Comparison of ENCODE assay signal across 25 mouse cellular contexts in genomic region chr1:170579476-170579875, GRCm38 (mm10). TPM values are rescaled to one million over a fixed set of nuclear protein-coding genes. Genes with fewer than 3 reads are reported as not detected.
DNase-seq lines count a peak whose midpoint lies in the region; ATAC-seq and TF ChIP-seq lines count a peak whose summit lies in the region.
"Had no signal": no experiment of that assay in that cellular context is flagged by ENCODE, and none has a peak within 500 bp of the region (broad histone marks: within the 10 kb centered on the region; RNA-seq: fewer than 3 reads in every experiment).

No protein-coding gene starts in this region.

- H3K36me3 ChIP-seq in kidney, embryonic 16.5 days (ENCODE audit: insufficient read depth, low read length): no peaks in the 10 kb centered on the region
- no peaks in the 10 kb centered on the region for H3K36me3 ChIP-seq in kidney, postnatal 0 days (ENCODE audit: insufficient read depth, low read length)
- no peaks in the 10 kb centered on the region for H3K36me3 ChIP-seq in liver, embryonic 15.5 days (replicated peaks)
- no peaks in the 10 kb centered on the region for H3K36me3 ChIP-seq in limb, embryonic 10.5 days
- no peaks in the 10 kb centered on the region for H3K36me3 ChIP-seq in hindbrain, embryonic 11.5 days (ENCODE audit: control insufficient read depth, insufficient read depth, low read length)
- H3K36me3 ChIP-seq: embryonic facial prominence, embryonic 15.5 days; limb, embryonic 12.5 days; lung, embryonic 15.5 days; midbrain, embryonic 15.5 days; neural tube, embryonic 12.5 days had no signal

- WGBS in kidney, embryonic 16.5 days: 88% methylated on average over 5 of the region's 5 CpGs
- WGBS in kidney, postnatal 0 days: 86% methylated on average over 5 of the region's 5 CpGs
- 77% methylated on average over 5 of the region's 5 CpGs for WGBS in liver, embryonic 15.5 days (ENCODE audit: insufficient replicate concordance)
- WGBS in limb, embryonic 10.5 days: 94% methylated on average over 5 of the region's 5 CpGs
- 96% methylated on average over 5 of the region's 5 CpGs for WGBS in hindbrain, embryonic 11.5 days

- no peak for ATAC-seq in kidney, embryonic 16.5 days (ENCODE audit: low FRiP score, low TSS enrichment)
- peak; percentile 49 for ATAC-seq in erythroid progenitor cell, adult 5-6 weeks (replicated peaks; ENCODE audit: low FRiP score, poor library complexity, severe bottlenecking)
- ATAC-seq in kidney, postnatal 0 days (replicated peaks; ENCODE audit: low FRiP score, low read depth): peak; percentile 61; the same call in 1 of the 2 replicates
- peak; percentile 29; the same call in 1 of the 2 replicates for ATAC-seq in liver, embryonic 15.5 days (ENCODE audit: insufficient read depth)
- ATAC-seq in hindbrain, embryonic 11.5 days (ENCODE audit: low FRiP score): no peak
- ATAC-seq: forebrain, embryonic 16.5 days; midbrain, embryonic 15.5 days had no signal

- H3K27ac ChIP-seq in kidney, embryonic 16.5 days (ENCODE audit: low read length): no peak overlapping the region
- no peak overlapping the region for H3K27ac ChIP-seq in kidney, postnatal 0 days
- H3K27ac ChIP-seq in liver, embryonic 15.5 days (replicated peaks): no peak overlapping the region
- H3K27ac ChIP-seq in limb, embryonic 10.5 days: no peak overlapping the region
- H3K27ac ChIP-seq in hindbrain, embryonic 11.5 days (ENCODE audit: low read depth, low read length): no peak overlapping the region
- H3K27ac ChIP-seq: embryonic facial prominence, embryonic 15.5 days; forebrain, embryonic 10.5 days; hindbrain, embryonic 14.5 days; limb, embryonic 12.5 days; lung, embryonic 15.5 days; midbrain, embryonic 15.5 days; neural tube, embryonic 12.5 days had no signal

- no peaks in the 10 kb centered on the region for H3K27me3 ChIP-seq in kidney, embryonic 16.5 days (ENCODE audit: insufficient read depth, low read length)
- no peaks in the 10 kb centered on the region for H3K27me3 ChIP-seq in kidney, postnatal 0 days (ENCODE audit: insufficient read depth, low read length)
- no peaks in the 10 kb centered on the region; the same call in 1 of the 2 replicates for H3K27me3 ChIP-seq in liver, embryonic 15.5 days
- no peaks in the 10 kb centered on the region for H3K27me3 ChIP-seq in limb, embryonic 10.5 days (ENCODE audit: low read depth, poor library complexity, severe bottlenecking)
- no peaks in the 10 kb centered on the region for H3K27me3 ChIP-seq in hindbrain, embryonic 11.5 days (ENCODE audit: control insufficient read depth, insufficient read depth, low read length)
- H3K27me3 ChIP-seq: embryonic facial prominence, embryonic 15.5 days; lung, embryonic 15.5 days; midbrain, embryonic 15.5 days; neural tube, embryonic 12.5 days had no signal

- peak; percentile 41 for DNase-seq in kidney, adult 18-20 months
- DNase-seq in kidney, postnatal 0 days (ENCODE audit: low spot score): no peak
- DNase-seq in limb, embryonic 10.5 days (ENCODE audit: low spot score): no peak
- no peak for DNase-seq in hindbrain, embryonic 11.5 days (ENCODE audit: low spot score)
- no peak for DNase-seq in left cerebral cortex, adult 11 months (ENCODE audit: low spot score)
- DNase-seq: cerebellum, adult 11 months; cerebellum, adult 9-11 months; gastrocnemius, postnatal 14 days; heart, adult 18-20 months; heart, postnatal 36 days; lung, postnatal 4 days; right cerebral cortex, postnatal 14 days; spleen, adult 18-20 months; thymus, postnatal 14 days had no signal

- peaks cover 3% of the 10 kb centered on the region; the same call in 1 of the 2 replicates for H3K9me3 ChIP-seq in kidney, embryonic 16.5 days (ENCODE audit: low read length)
- no peaks in the 10 kb centered on the region for H3K9me3 ChIP-seq in kidney, postnatal 0 days (replicated peaks; ENCODE audit: low read length)
- H3K9me3 ChIP-seq in liver, embryonic 15.5 days (replicated peaks): no peaks in the 10 kb centered on the region
- no peaks in the 10 kb centered on the region for H3K9me3 ChIP-seq in limb, embryonic 10.5 days (replicated peaks)
- H3K9me3 ChIP-seq in hindbrain, embryonic 11.5 days (ENCODE audit: control insufficient read depth, low read length): no peaks in the 10 kb centered on the region
- H3K9me3 ChIP-seq: embryonic facial prominence, embryonic 15.5 days; forebrain, embryonic 10.5 days; limb, embryonic 12.5 days; lung, embryonic 15.5 days; midbrain, embryonic 15.5 days; neural tube, embryonic 12.5 days had no signal

- H3K9ac ChIP-seq in kidney, embryonic 16.5 days (replicated peaks; ENCODE audit: low read length): no peak overlapping the region
- no peak overlapping the region for H3K9ac ChIP-seq in kidney, postnatal 0 days (ENCODE audit: low read depth, low read length)
- H3K9ac ChIP-seq in liver, embryonic 15.5 days: no peak overlapping the region
- H3K9ac ChIP-seq in hindbrain, embryonic 11.5 days (ENCODE audit: low read depth, low read length): no peak overlapping the region
- H3K9ac ChIP-seq: embryonic facial prominence, embryonic 15.5 days; hindbrain, embryonic 14.5 days; limb, embryonic 12.5 days; lung, embryonic 15.5 days; midbrain, embryonic 15.5 days; neural tube, embryonic 12.5 days had no signal

- H3K4me1 ChIP-seq in kidney, embryonic 16.5 days (ENCODE audit: insufficient read depth, low read length): peaks cover 17% of the 10 kb centered on the region
- H3K4me1 ChIP-seq in kidney, postnatal 0 days (replicated peaks; ENCODE audit: insufficient read depth, low read length): peaks cover 10% of the 10 kb centered on the region
- H3K4me1 ChIP-seq in liver, embryonic 15.5 days (replicated peaks): peaks cover 43% of the 10 kb centered on the region
- H3K4me1 ChIP-seq in limb, embryonic 10.5 days: peaks cover 36% of the 10 kb centered on the region
- H3K4me1 ChIP-seq in hindbrain, embryonic 11.5 days (replicated peaks; ENCODE audit: control insufficient read depth, insufficient read depth, low read length): peaks cover 5% of the 10 kb centered on the region; the same call in 1 of the 2 replicates

- TF ChIP-seq CTCF in kidney, postnatal 0 days (IDR thresholded peaks at IDR 0.05; ENCODE audit: low read depth): no peak

- H3K4me3 ChIP-seq in kidney, embryonic 16.5 days (ENCODE audit: low read length): no peak overlapping the region
- no peak overlapping the region for H3K4me3 ChIP-seq in kidney, postnatal 0 days (replicated peaks; ENCODE audit: low read depth, low read length)
- no peak overlapping the region for H3K4me3 ChIP-seq in liver, embryonic 15.5 days (replicated peaks)
- H3K4me3 ChIP-seq in limb, embryonic 10.5 days: no peak overlapping the region
- no peak overlapping the region for H3K4me3 ChIP-seq in hindbrain, embryonic 11.5 days (ENCODE audit: low read depth, low read length)
- H3K4me3 ChIP-seq: embryonic facial prominence, embryonic 15.5 days; forebrain, embryonic 10.5 days; limb, embryonic 12.5 days; lung, embryonic 15.5 days; midbrain, embryonic 15.5 days; neural tube, embryonic 12.5 days had no signal

- H3K4me2 ChIP-seq in kidney, embryonic 16.5 days (replicated peaks; ENCODE audit: low read depth, low read length): no peak overlapping the region
- no peak overlapping the region for H3K4me2 ChIP-seq in kidney, postnatal 0 days (ENCODE audit: low read length)
- peak overlapping the region; percentile 47 for H3K4me2 ChIP-seq in liver, embryonic 15.5 days
- H3K4me2 ChIP-seq in hindbrain, embryonic 11.5 days (replicated peaks; ENCODE audit: low read depth, low read length): no peak overlapping the region
- H3K4me2 ChIP-seq: embryonic facial prominence, embryonic 15.5 days; hindbrain, embryonic 14.5 days; limb, embryonic 12.5 days; lung, embryonic 15.5 days; midbrain, embryonic 15.5 days; neural tube, embryonic 12.5 days had no signal

RNA-seq across cellular contexts. Expression of gene Nos1ap, which starts 10.2 kb away (rescaled TPM):
- polyA plus RNA-seq in kidney, embryonic 16.5 days (2015; fragmentation: Nextera tagmentation; extraction: Ambion mirVana): 18.0 and 24.1 TPM in 2 replicates
- total RNA-seq in erythroid progenitor cell, adult 5-6 weeks (2015; ENCODE audit: low replicate concordance): 38.1 and 70.6 TPM in 2 replicates
- 58.3 and 76.5 TPM in 2 replicates for total RNA-seq in erythroid progenitor cell, adult 5-6 weeks (2017; ENCODE audit: low replicate concordance)
- 16.3 and 19.5 TPM in 2 replicates for polyA plus RNA-seq in kidney, postnatal 0 days (2015; fragmentation: Nextera tagmentation; extraction: Ambion mirVana)
- polyA plus RNA-seq in liver, embryonic 15.5 days (2015; fragmentation: Nextera tagmentation; extraction: Ambion mirVana): 5.2 and 6.4 TPM in 2 replicates
- polyA plus RNA-seq in limb, embryonic 10.5 days (2016; fragmentation: Nextera tagmentation; extraction: Ambion mirVana): 5.1 and 5.6 TPM in 2 replicates
- 6.7 and 9.7 TPM in 2 replicates for polyA plus RNA-seq in hindbrain, embryonic 11.5 days (2014; fragmentation: Nextera tagmentation; extraction: Ambion mirVana)

Comparison
In these comparisons a context has a peak if more than half of its experiments do, and no peak if none do; other contexts are left out.
1. ATAC-seq: peak in erythroid progenitor cell, adult 5-6 weeks (single experiment), kidney, postnatal 0 days (single experiment) and liver, embryonic 15.5 days (single experiment); none in kidney, embryonic 16.5 days (single experiment) and hindbrain, embryonic 11.5 days (single experiment).